Mouse (Mus musculus): ENCODE data around the gene Fbln1.

- TF ChIP-seq POLR2A (IDR thresholded peaks at IDR 0.05; ENCODE audit: insufficient read depth, low read depth, low read length) (no peak), CTCF (IDR thresholded peaks at IDR 0.05; ENCODE audit: insufficient read depth, low read depth, low read length) (no peak)
Observed at GRCm38 (mm10) chr15:85298946-85299345, 93.2 kb downstream of the Fbln1 start.

All from olfactory bulb, adult 2 months (tissue).